Mouse (Mus musculus) MEL (cell line): ENCODE results near the gene Ccr1l1. TPM values are rescaled to one million over a fixed set of nuclear protein-coding genes. Genes with fewer than 3 reads are reported as not detected.

Source experiments
- DNase-seq: peaks from one replicate; pipeline ENCODE4 v3.0.0; 2011; ENCODE audit warnings: low read depth, low spot score
- H3K27ac ChIP-seq: 2 replicates; pipeline ENCODE4 v1.5.1; 2012; ENCODE audit warnings: low read depth, mild to moderate bottlenecking, control low read depth, low read length, moderate library complexity; ENCODE audit not compliant: control insufficient read depth
- H3K27me3 ChIP-seq, 2 experiments: fragments of 150-350 bp in 1 of 2; sonication (generic) in 1 of 2; 2 replicates each; pipeline ENCODE4 v1.6.1; 2012; ENCODE audit warnings: low read length in 2 of 2, mild to moderate bottlenecking in 2 of 2, improper control_type of control experiment in 1 of 2, moderate library complexity in 1 of 2; ENCODE audit not compliant: insufficient read depth in 2 of 2, control insufficient read depth in 1 of 2
- H3K36me3 ChIP-seq, 2 experiments: 2 replicates each; pipeline ENCODE4 v1.6.1; 2012 to 2014; ENCODE audit warnings: low read length in 2 of 2, improper control_type of control experiment in 1 of 2, inconsistent platforms in 1 of 2, mild to moderate bottlenecking in 1 of 2; ENCODE audit not compliant: insufficient read depth in 2 of 2, control insufficient read depth in 1 of 2
- H3K4me1 ChIP-seq, 2 experiments: fragments of 150-350 bp in 1 of 2; sonication (generic) in 1 of 2; 2 replicates each; pipeline ENCODE4 v1.6.1; 2012; ENCODE audit warnings: low read length in 2 of 2, improper control_type of control experiment in 1 of 2, mild to moderate bottlenecking in 1 of 2; ENCODE audit not compliant: insufficient read depth in 2 of 2, control insufficient read depth in 1 of 2
- H3K4me3 ChIP-seq, 2 experiments: fragments of 150-350 bp in 1 of 2; sonication (generic) in 1 of 2; 2 replicates each; pipeline ENCODE4 v1.5.1; 2012; ENCODE audit warnings: low read depth in 2 of 2, low read length in 2 of 2, mild to moderate bottlenecking in 2 of 2, moderate library complexity in 2 of 2, control low read depth in 1 of 2, improper control_type of control experiment in 1 of 2; ENCODE audit not compliant: control insufficient read depth in 1 of 2, insufficient read depth in 1 of 2
- H3K79me2 ChIP-seq: 2 replicates; pipeline ENCODE4 v1.6.1; 2012; ENCODE audit warnings: mild to moderate bottlenecking, low read length, moderate library complexity; ENCODE audit not compliant: control insufficient read depth, poor library complexity, insufficient read depth
- H3K9ac ChIP-seq: 2 replicates; pipeline ENCODE4 v1.6.1; 2012; ENCODE audit warnings: low read depth, mild to moderate bottlenecking, control low read depth, low read length, moderate library complexity; ENCODE audit not compliant: control insufficient read depth, poor library complexity, severe bottlenecking
- H3K9me3 ChIP-seq: fragments of 150-350 bp; sonication (generic); replicated peaks from 2 replicates; pipeline ENCODE4 v1.6.1; 2012; ENCODE audit warnings: mild to moderate bottlenecking, low read length, improper control_type of control experiment, moderate library complexity; ENCODE audit not compliant: insufficient read depth
- BHLHE40 ChIP-seq: IDR thresholded peaks from 2 replicates; pipeline ENCODE4 v1.6.1; 2012; ENCODE audit warnings: low read depth, mild to moderate bottlenecking, inconsistent platforms, low read length, improper control_type of control experiment, borderline replicate concordance
- CTCF ChIP-seq, 3 experiments: IDR thresholded peaks in 2 of 3; conservative IDR thresholded peaks in 1 of 3; 2 replicates each; pipeline ENCODE4 v1.5.1; 2011 to 2012; ENCODE audit warnings: low read length in 3 of 3, low read depth in 2 of 3, mild to moderate bottlenecking in 2 of 3, improper control_type of control experiment in 1 of 3, inconsistent platforms in 1 of 3, mixed read lengths in 1 of 3, moderate library complexity in 1 of 3; ENCODE audit not compliant: control insufficient read depth in 1 of 3, insufficient read depth in 1 of 3, poor library complexity in 1 of 3, severe bottlenecking in 1 of 3
- E2F4 ChIP-seq: IDR thresholded peaks from 2 replicates; pipeline ENCODE4 v1.6.1; 2011; ENCODE audit warnings: low read depth, low read length, improper control_type of control experiment, borderline replicate concordance
- ELF1 ChIP-seq: IDR thresholded peaks from 2 replicates; pipeline ENCODE4 v1.6.1; 2014; ENCODE audit warnings: low read depth, mild to moderate bottlenecking, inconsistent platforms, low read length, improper control_type of control experiment, moderate library complexity
- EP300 ChIP-seq, 2 experiments: IDR thresholded peaks; 2 replicates each; pipeline ENCODE4 v1.6.1; 2011; ENCODE audit warnings: improper control_type of control experiment in 2 of 2, low read length in 2 of 2, low read depth in 1 of 2, mild to moderate bottlenecking in 1 of 2
- ETS1 ChIP-seq: IDR thresholded peaks from 2 replicates; pipeline ENCODE4 v1.6.1; 2012; ENCODE audit warnings: low read depth, mild to moderate bottlenecking, inconsistent platforms, low read length, improper control_type of control experiment, moderate library complexity
- GABPA ChIP-seq: IDR thresholded peaks from 2 replicates; pipeline ENCODE4 v1.6.1; 2012; ENCODE audit warnings: low read depth, mild to moderate bottlenecking, inconsistent platforms, low read length, improper control_type of control experiment, moderate library complexity
- GATA1 ChIP-seq: IDR thresholded peaks from 2 replicates; pipeline ENCODE4 v1.6.1; 2011; ENCODE audit warnings: low read depth, low read length, improper control_type of control experiment
- HCFC1 ChIP-seq: IDR thresholded peaks from 2 replicates; pipeline ENCODE4 v1.6.1; 2012; ENCODE audit warnings: low read depth, mild to moderate bottlenecking, inconsistent platforms, low read length, improper control_type of control experiment, moderate library complexity
- JUND ChIP-seq: IDR thresholded peaks from 2 replicates; pipeline ENCODE4 v1.6.1; 2011; ENCODE audit warnings: low read depth, mild to moderate bottlenecking, improper control_type of control experiment, low read length
- MAZ ChIP-seq: IDR thresholded peaks from 2 replicates; pipeline ENCODE4 v1.6.1; 2012; ENCODE audit warnings: low read depth, mild to moderate bottlenecking, inconsistent platforms, low read length, improper control_type of control experiment
- MEF2A ChIP-seq: IDR thresholded peaks from 2 replicates; pipeline ENCODE4 v1.6.1; 2014; ENCODE audit warnings: low read depth, mild to moderate bottlenecking, inconsistent platforms, low read length, improper control_type of control experiment; ENCODE audit not compliant: poor library complexity, insufficient replicate concordance, severe bottlenecking; ENCODE audit errors: extremely low read depth
- MXI1 ChIP-seq: IDR thresholded peaks from 2 replicates; pipeline ENCODE4 v1.6.1; 2011; ENCODE audit warnings: mild to moderate bottlenecking, low read depth, low read length, improper control_type of control experiment
- MYC ChIP-seq: IDR thresholded peaks from 2 replicates; pipeline ENCODE4 v1.6.1; 2011; ENCODE audit warnings: low read depth, mild to moderate bottlenecking, low read length, improper control_type of control experiment, moderate library complexity
- POLR2AphosphoS5 ChIP-seq: IDR thresholded peaks from 2 replicates; pipeline ENCODE4 v1.6.1; 2012; ENCODE audit warnings: low read depth, borderline replicate concordance, mild to moderate bottlenecking, inconsistent platforms, low read length, moderate library complexity, mixed read lengths
- RCOR1 ChIP-seq: IDR thresholded peaks from 2 replicates; pipeline ENCODE4 v1.6.1; 2012; ENCODE audit warnings: low read depth, mild to moderate bottlenecking, inconsistent platforms, low read length, improper control_type of control experiment
- SIN3A ChIP-seq: IDR thresholded peaks from 2 replicates; pipeline ENCODE4 v1.6.1; 2012; ENCODE audit warnings: low read length, improper control_type of control experiment, inconsistent platforms
- TCF12 ChIP-seq: IDR thresholded peaks from 2 replicates; pipeline ENCODE4 v1.6.1; 2014; ENCODE audit warnings: low read depth, mild to moderate bottlenecking, inconsistent platforms, low read length, improper control_type of control experiment, moderate library complexity
- UBTF ChIP-seq: IDR thresholded peaks from 2 replicates; pipeline ENCODE4 v1.6.1; 2012; ENCODE audit warnings: low read depth, mild to moderate bottlenecking, inconsistent platforms, low read length, improper control_type of control experiment, moderate library complexity, borderline replicate concordance; ENCODE audit not compliant: insufficient read depth
- ZC3H11A ChIP-seq: IDR thresholded peaks from 2 replicates; pipeline ENCODE4 v1.6.1; 2012; ENCODE audit warnings: low read depth, mild to moderate bottlenecking, inconsistent platforms, low read length, improper control_type of control experiment
- ZNF384 ChIP-seq: IDR thresholded peaks from 2 replicates; pipeline ENCODE4 v1.6.1; 2012; ENCODE audit warnings: low read depth, mild to moderate bottlenecking, inconsistent platforms, low read length, improper control_type of control experiment
- polyA plus RNA-seq, 2 experiments: library from polyadenylated mRNA; stranded (reverse) in 1 of 2; unstranded in 1 of 2; fragments of >175 nt in 1 of 2; fragments of >200 nt in 1 of 2; gene quantifications; 2 replicates each; pipeline versions ENCODE4 v1.2.1 to v1.2.4; 2012; ENCODE audit warnings: low replicate concordance in 2 of 2, low read depth in 1 of 2; ENCODE audit not compliant: insufficient read length in 2 of 2, insufficient read depth in 1 of 2, missing spikeins in 1 of 2
- total RNA-seq: library from RNA; depleted of rRNA; stranded (reverse); fragments of 300-350 nt; gene quantifications from 2 replicates; pipeline ENCODE4 v1.2.3, GENCODE M21; 2012; rRNA removed

Gene Ccr1l1
- total RNA-seq, result not detected in 2 replicates
- not detected for polyA plus RNA-seq

- H3K79me2 ChIP-seq, result no peaks in the 10 kb centered on the region
- H3K36me3 ChIP-seq, result peaks cover 0 to 20% of the 10 kb centered on the region in 2 experiments; a peak in 2 of 4 replicates
- no peaks in the 10 kb centered on the region; a peak in 1 of 4 replicates for H3K27me3 ChIP-seq
- no peak for DNase-seq
- no peak within 1 kb of the TSS for H3K4me3 ChIP-seq
- peaks cover 12 to 19% of the 10 kb centered on the region in 2 experiments for H3K4me1 ChIP-seq
- no peak within 1 kb of the TSS for H3K27ac ChIP-seq
- H3K9me3 ChIP-seq, result no peaks in the 10 kb centered on the region
- TF ChIP-seq MYC (no peak), MAZ (no peak), TCF12 (no peak), ELF1 (no peak), CTCF (IDR thresholded peaks at IDR 0.05 in 2 of 3, conservative IDR thresholded peaks at IDR 0.05 in 1 of 3; ENCODE audit: control insufficient read depth in 1 of 3, insufficient read depth in 1 of 3, low read depth in 2 of 3, low read length in 3 of 3, poor library complexity in 1 of 3, severe bottlenecking in 1 of 3) (no peak), GABPA (no peak), RCOR1 (no peak), UBTF (no peak), POLR2AphosphoS5 (no peak), E2F4 (no peak), ZC3H11A (no peak), SIN3A (no peak), BHLHE40 (no peak), ZNF384 (no peak), MXI1 (no peak)
- H3K9ac ChIP-seq, result no peak within 1 kb of the TSS
Observed at GRCm38 (mm10) chr9:123978308-123978707, at the start of gene Ccr1l1. TSS of gene Ccr1l1 (minus strand) at chr9:123978408.

GRCm38 (mm10) chr9:124021672-124022071 lies 43.5 kb upstream of the Ccr1l1 start, which contains the start of gene Ccr3:
TSS of gene Ccr3 (plus strand) at chr9:124021972.
- Histone ChIP-seq H3K27me3 (no peaks in the 10 kb centered on the region; a peak in 2 of 4 replicates), H3K9me3 (no peaks in the 10 kb centered on the region), H3K36me3 (peaks cover 0 to 33% of the 10 kb centered on the region in 2 experiments; a peak in 2 of 4 replicates), H3K9ac (no peak within 1 kb of the TSS), H3K79me2 (no peaks in the 10 kb centered on the region), H3K4me1 (peaks cover 14 to 21% of the 10 kb centered on the region in 2 experiments), H3K27ac (no peak within 1 kb of the TSS), H3K4me3 (no peak within 1 kb of the TSS)
- peak; percentile 38; the same call in 1 of the 2 replicates for TF ChIP-seq ETS1
- TF ChIP-seq JUND, result no peak
- peak; percentile 49; the same call in 1 of the 2 replicates for TF ChIP-seq GATA1
- no peak for TF ChIP-seq HCFC1
- no peak for TF ChIP-seq ELF1
- peak; percentile 35; the same call in 1 of the 2 replicates for TF ChIP-seq TCF12
- TF ChIP-seq UBTF, result no peak
- peak; percentile 46; the same call in 1 of the 2 replicates for TF ChIP-seq ZNF384
- TF ChIP-seq EP300 (IDR thresholded peaks at IDR 0.05; ENCODE audit: low read depth in 1 of 2, low read length in 2 of 2), result peak in 1 of 2 experiments; percentile 59; a peak in 3 of 4 replicates
- no peak for TF ChIP-seq MEF2A
- DNase-seq, result peak; percentile 35
